Mouse (Mus musculus) urinary bladder, postnatal 14 days (tissue): ENCODE measurements around the gene Camk1g.

ENCODE experiments used
- DNase-seq: peaks from one replicate; pipeline ENCODE4 v3.0.0; 2021; ENCODE audit warnings: low spot score

Camk1g gene

DNA sequence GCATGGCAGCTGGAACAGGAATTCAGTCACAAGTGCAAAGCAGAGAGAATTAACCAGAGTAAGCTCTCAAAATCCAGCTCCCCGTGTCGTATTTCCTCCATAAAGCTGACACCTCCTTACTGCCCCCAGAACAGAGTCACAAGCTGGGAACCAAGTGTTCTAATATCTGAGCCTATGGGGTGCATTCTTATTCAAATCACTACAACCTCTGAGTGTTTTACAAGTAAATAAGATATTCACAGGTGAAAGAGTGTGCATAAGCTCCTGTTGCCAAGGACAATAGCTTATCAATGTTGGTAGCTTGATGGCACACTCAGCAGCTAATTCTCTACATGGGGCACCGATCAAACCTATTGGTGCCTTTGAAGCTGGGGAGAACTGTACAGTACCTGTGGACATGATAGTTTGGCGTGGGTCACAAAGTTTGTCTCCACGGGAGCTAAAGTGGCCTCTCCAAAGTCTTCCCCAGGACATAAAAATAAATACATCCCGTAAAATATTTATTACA lies 3.9 kb upstream of the Camk1g start:
- no peak for DNase-seq

DNA sequence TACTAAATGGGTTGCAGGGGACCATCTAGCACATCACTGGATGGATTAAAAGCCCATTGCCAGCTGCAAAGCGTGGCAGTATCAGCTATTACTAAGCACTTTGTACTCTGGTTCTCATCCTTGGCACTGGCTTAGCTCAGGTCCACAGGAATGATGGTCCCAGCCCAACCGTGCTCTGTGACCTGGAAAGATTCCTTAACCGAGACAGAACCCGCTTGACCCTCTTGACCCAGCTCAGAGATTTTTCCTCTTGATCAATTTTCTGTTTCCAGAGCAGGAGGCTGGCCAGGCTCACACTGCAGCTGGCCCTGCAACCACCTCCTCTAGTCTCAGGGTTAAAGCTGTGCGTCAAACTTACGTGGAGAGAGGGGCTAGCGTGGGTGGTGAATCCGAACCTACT lies 1.0 kb downstream of the Camk1g start:
- no peak for DNase-seq

DNA sequence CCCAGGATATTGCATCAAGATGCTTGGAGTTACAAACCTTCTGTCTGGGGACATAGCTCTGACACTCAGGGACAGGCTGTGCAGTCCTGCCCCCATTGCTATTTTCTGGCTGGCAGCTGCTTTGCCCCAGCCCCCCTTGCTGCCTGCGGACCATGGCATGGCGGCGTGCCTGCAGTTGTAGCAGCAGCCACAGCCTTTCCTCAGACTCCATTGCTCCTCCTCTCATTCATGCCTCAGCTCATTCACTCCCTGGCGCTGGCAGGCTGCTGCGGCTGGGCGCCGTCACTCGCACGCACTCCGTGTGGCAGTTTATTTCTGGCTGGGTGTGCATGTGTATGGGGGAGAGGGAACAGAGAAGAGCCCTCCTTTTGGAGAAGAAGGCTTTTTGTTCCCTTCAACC lies 2.0 kb downstream of the Camk1g start:
- DNase-seq = no peak

DNA sequence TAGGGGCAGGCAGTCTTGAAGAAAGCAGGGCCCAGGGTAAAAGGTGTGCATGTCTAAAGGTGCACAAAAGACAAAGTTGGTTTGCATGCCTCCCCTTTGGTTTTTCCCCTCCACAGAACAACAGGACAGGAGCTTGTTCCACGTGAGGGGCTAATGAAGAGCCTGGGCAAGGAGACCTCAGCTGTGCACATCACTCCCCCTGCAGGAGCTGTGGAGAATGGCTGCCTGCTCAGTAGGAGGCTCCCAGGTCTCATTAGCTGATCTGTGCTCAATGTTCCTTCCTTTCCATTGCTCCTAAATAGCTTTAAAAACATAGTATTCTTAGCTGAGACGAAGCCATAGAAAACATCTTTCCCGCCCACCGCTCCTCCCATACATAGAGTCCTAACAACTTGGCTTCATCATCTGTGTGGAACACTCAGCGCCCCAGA lies 6.3 kb downstream of the Camk1g start:
- peak; percentile 43 for DNase-seq

DNA sequence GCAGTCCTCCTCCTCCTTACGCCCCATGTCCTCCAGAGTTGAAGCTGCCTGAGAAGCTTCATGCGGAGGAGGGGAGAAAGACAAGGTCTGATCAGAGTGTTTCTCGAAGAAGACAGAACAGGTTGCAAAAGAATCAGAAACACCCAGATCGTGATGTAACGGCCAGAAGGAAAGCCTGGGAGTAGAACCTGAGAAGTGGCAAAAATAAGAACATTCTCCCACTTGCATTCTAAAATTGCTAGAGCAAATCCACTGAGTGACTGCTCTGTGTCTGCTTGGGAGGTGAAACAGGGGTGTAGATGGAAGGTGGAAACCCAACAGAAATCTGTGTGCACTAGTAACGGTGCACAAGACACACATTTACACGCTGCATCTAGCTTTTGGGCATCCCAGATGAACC lies 8.0 kb downstream of the Camk1g start:
- no peak for DNase-seq

DNA sequence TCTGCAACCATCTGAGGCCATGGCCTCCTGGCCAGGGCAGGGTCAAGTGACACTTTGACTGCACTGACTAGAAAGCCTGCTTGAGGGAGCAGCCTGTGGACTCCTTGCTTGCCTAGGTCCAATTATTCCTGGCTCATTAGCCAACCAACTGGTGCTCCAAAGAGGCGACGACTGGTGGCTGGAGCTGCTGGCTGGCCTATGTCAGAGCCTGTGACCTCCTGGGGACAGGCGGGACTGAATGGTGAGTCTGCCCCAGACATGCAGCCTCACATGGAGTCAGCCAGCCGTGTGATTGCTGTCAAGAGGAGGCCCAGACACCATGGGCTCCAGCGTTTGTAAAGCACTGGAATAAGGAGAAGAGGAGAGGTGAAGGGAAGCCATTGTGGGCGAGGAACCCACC lies 8.9 kb downstream of the Camk1g start:
- no peak for DNase-seq

DNA sequence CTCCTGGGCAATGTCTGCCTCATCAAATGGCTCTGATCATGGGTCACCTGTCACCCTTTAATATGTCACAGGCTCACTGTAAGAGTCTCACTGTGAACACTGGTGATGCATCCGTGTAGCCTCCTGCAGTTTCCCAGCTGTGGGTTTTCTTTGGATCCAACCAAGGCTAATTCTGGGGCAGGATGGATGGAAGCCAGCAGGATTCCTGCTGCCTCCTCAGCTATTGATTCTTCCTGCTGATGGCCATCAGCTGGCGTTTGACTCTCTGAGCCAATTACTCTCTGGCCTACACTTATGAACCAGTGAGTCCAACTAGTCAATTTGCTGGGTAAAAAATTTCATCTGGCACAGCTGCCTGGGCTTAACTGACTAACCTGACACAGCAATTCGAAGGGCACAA lies 10.9 kb downstream of the Camk1g start:
- no peak for DNase-seq

DNA sequence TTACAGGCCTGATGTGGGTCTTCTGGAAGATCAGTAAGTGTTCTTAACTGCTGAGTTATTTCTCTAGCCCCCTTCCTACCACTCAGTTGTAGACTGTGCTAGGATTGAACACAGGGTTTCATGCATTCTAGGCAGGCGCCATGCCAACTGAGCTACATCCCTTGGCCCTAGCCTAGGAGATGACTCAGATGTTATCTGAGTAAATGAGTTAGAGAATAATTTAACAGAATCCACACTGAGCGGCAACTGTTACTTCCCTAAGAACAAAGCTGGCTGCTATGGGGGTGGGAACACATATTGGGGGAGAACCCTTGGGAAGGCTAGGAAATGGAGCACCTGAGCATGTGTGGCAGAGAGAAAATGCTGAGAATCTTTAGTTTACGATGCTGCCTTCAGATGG lies 18.5 kb downstream of the Camk1g start:
- peak; percentile 45 for DNase-seq

DNA sequence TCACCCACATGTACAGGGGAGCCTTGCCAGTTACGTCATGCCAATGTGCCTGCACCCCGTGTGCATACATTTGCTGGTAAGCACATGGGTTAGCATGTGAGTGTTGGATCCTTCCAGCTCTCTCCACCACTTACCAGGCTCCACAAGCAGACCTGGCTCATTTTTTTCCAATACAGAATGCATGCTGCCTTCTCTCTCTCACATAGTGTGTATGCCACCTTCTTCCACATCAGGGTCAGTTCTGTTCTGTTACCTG lies 19.6 kb downstream of the Camk1g start:
- DNase-seq = no peak

DNA sequence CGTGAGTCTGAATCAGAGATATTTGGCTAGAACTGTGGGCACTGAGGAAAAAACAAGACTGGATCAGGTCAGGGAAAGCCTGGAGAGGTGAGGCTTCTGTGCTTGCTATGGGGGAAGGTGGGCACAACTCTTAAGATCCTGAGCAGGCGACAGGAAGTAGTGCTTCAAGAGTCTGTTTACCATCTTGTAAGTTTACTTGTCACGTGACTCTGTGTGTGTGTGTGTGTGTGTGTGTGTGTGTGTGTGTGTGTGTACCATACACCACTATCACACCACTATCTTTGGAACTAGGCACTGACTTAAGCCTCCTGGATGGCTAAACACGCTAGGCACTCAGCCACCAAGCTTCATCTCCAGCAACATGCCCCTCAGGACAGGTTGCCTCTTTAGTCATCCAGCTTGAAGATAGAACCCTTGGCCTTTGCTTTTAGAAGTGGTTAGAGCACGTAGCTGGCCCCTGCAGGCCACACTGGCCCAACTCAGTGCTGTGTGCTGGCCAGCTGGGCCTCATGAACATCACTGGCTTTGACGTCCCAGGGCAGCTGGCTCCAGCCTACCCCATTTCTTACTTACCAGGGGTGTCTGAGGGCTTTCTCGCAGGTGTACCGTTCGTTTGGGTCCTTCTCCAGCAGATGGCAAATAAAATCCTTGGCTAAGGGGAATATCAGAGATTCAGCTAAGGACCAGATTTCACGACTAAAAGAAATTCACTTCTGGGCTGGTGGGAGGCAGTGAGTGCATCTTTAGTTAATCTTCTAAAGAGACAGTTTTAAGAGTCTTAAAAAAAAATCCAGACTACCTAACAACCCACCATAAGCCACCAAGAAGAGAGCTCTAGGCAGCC lies 20.2 kb downstream of the Camk1g start:
- no peak for DNase-seq

DNA sequence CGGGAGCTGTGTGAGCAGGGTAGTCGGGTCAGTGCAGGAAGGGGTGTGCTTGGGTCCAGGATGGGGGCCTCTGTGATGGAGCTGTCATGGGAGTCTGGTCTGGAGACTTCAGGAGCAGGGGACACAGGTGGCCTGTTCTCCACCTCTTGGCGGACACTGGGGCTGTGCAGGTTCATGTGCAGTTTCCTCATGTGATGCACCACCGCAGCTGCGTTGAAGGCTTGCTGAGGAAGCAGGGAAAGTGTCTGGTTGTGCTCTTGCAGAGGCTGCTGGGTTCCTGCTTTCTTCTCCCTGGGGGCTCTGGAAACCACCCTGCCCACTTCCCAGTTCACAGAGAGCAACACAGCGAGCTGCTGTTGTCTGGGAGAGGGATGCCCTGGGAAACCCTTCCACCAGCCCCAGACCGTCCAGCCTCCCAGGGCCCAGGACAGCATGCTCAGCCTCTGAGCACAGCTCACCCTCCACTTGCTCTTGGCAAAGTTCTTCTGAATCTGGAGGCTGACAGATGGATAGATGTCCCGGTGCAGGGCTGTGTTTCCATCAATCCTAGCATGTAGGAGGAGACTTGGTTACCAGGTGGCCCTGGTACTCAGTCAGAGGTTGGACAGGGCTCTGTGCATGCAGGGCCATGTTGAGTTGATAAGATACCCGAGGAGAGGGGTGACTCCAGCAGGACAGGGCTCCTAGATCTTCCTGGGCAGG lies 21.7 kb downstream of the Camk1g start:
- no peak for DNase-seq

DNA sequence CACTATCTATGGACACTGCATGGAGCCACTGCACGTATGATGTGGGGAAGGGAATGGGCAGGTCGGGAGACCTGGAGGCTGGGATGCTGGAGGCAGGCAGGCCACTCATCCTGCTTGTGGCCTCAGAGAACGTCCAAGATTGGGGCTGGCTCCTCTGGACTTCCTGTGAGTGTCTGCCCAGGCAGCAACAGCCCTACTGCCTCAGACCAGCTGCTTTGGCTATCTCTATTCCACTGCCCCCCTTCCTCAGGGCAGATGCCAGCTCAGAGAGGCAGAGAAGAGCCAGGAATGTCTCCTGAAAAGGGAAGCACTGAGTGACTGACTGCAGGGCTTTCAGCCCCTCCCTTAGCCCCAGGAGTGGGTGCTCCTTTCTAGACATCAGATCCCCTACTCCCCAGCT lies 23.2 kb downstream of the Camk1g start:
- DNase-seq = no peak

DNA sequence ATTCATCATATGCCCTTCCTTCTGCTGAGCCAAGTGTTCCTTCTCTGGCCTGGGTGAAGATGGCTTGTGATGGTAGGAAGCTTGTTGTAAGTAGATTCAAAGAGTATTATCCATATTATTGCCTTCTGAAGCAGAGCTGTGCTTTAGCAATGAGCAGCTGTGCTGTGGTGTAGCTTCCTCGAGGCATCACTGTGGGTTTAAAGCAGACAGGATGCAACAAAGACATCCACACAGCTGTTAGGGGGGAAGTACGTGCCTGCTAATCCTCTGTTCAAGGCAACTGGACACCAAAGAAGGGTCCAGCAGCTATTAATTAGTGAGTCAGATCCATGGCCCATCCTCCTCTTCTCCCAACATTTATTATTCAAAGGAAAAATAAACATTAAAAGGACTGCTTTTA lies 25.1 kb downstream of the Camk1g start:
- no peak for DNase-seq

DNA sequence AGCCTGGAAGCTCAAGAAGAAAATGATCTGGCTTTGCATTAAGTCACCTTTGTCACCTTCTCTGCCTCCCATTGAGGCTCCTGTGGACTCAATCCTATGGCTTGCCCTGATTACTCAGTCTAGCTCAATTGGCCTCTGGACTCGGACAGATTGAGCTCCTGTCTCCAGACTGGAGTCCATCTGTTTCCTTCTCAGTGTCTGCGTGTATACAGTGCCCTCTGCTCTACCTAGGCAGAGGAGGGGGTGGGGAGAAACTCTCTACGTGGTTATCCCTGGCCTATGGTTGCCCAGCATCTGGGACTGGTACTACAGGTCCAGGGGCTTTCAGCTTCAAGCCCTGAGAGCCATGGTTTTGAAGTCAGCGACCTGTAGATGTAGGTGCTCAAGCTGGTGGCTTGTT lies 26.2 kb downstream of the Camk1g start:
- DNase-seq = no peak

DNA sequence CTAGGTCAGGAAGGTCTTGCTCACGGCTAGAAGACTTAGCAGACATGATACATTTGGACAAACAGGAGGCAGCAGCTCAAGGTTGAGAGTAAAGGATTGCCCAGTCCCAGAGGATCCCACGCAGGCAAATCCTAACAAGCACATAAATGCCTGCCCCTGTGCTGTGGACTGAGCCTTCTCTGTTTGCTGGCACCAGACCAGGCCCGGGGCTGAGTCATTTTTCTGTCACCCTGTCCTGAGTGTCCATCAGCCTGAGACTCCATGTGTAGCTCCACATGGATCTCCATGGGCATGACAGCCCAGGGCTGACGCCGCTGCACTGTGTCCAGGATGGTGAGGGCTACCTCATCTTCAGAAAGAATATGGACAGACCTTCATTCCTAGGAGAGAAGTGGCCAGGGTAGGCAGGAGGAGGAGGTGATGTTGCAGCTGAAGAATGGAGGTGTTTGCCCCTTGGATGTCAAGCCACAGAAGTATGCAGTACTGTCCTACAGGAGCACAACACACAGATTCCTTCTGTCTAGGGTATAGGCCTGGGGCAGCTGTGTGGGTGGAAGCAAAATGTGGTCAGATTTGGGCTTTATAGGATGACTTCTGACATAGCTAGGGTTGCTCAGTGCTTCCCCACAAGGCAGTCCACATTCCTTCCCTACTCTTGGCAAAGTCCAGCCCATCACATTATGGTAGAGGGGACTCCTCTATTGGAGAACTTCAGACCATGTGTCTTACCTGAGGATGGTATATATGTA lies 27.7 kb downstream of the Camk1g start:
- no peak for DNase-seq

DNA sequence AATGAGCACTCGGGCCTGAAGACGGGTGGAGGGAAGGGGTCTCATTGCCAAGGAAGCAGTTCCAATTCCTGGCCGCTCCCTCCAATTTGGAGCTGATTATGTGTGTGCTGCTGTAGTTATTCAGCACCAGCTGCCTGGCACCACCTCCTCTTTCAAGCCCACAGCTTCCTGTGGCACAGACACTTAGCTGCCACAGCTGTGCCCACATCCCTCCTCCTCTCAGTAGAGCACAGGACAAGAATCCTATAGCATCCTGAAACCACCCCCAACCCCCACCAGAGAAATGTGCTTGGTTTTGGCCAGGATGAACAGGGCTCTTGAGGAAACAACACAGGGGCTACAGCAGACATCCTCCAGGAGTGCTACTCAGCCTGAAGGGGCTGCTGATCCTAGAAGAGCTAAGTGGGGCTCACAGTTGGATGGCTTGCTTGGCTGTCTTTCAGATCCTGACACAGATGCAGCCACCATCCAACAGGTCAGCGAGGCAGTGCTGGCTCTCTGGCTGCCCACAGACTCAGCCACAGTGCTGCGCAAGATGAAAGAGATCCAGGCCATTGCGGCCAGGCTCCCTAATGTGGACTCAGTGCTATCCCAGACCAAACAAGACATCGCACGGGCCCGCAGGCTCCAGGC lies 31.6 kb downstream of the Camk1g start:
- DNase-seq = no peak

DNA sequence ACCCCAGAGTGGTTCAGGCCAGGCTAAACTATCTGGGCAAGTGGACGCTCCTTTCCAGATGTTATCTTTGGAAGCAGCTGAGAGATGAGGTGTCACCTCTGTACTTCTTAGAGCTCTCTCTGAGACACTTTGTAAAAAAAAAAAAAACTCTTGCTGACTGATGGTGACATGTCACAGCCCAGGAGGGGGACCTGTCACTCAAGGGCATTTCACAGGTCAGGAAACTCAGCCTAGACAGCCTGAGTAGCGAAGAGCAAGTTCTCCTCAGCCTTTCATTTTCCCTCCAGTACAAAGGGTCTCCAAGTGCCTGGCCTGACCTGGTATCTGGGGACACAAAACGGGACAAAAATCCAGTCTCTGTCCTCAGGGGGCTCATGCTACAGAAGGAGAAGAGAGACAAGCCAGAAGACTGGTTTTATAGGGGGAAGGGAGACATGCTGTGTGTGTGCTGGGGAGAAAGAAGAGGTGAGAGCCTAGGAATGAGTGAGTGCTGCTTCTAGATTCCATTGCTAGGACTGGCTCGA lies 32.2 kb downstream of the Camk1g start:
- no peak for DNase-seq

DNA sequence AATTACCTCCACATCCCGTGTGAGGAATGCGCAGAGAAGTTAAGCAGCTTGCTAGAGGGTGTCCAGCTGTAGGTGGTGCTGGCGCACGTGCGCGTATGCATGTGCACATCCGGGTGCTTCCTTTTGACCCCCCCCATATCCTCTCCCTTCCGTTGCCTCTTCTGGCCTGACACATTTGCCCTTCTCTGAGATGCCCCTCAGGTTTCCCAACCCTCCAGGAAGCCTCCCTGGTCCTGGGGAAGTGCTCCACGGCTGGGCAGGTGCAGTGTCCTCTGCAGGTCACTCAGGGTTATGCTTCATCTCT lies 33.1 kb downstream of the Camk1g start:
- no peak for DNase-seq

DNA sequence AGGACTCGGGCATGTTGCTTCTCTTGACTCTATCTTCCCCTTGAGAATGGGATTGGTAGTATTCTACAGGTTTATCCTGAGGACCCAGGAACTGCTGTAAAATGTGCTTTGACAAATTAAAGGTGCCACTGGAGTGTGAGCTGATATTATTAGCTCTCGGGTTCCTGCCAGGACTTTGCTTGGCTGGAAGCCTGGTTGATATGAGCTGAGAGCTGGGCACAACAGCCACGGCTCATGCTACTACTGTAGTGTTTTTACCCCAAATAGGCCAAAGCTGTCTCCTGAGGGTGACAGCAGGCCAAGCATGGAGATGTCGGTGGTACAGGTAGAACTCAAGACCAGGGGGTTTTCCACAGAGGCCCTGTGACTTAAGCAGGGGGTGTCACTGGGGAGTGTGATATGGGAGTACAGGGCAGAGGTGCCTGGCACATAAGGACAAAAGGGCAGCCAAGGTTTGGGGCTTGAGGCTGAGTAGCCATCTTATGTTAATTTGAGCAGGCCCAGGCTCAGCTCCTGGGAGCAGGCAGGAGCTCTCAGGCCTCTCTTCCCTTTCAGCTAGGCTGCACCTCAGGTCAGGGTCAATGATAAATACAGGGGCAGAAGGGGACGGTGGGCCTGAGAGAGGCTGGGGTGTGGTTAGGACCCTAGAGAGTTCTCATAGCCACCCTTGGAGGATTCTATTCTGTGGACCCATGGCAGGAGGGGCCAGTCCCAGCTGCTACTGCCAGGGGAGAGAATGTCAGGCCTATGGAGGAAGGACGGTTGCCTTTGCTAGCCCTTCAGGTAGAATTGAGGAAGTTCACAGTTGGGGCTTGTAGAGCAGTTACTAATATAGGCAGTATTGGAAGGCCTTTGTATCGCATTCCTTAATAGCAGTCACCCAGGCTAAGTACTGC lies 33.7 kb downstream of the Camk1g start:
- no peak for DNase-seq

DNA sequence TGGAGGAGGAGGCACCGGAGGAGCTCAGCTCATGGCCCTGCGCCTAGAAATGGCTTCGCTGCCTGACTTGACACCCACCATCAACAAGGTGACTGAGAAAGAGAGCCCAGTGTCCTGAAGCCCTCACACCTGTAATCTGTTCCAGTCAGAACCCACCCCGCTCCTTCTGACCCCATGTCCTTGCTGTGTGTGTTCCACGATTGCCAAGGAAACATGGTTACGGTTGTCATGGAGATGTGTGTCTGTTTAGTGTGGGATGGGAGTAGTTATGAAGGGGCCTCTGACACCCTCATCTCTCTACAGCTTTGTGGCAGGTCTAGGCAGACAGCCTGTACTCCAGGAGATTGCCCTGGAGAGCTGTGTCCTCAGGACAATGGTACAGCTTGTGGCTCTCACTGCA lies 35.6 kb downstream of the Camk1g start:
- no peak for DNase-seq

DNA sequence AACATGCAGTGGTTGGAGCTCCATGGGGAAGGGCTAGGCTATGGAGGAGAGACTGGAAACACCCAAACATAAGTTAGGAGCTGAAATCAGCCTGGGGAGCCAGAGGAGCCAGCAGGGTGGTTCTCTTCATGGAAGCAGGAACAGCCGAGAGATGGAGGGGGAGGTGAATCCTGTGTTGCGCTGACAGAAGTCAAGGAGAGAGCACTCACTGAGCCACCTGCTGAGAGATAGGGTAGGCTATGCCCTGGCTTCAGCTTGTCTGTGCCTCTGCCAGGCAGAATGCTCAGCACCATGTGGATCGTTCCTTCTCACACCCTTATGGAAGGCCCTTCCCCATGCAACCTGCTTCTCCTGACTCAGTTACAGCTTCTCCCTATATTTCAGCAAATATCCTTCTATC lies 36.3 kb downstream of the Camk1g start:
- DNase-seq = no peak

DNA sequence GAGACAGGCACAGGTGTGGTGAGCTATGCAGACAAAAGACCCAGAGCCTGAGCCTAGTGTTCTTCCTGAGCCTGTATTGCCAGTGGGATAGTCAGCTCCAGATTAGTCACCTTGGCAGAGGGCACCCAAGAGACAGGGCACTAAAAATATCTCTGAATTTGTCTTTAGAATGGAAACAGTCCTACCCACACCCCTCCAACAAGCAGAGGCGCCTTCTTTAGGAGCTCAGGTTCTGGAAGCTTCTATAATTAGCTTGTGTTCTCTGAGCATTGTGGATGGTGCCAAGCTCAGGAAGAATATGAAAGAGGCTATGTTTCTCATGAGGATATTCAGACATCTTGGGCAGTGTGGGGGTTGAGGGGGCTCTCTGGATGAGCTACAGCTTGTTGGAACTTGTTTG lies 37.4 kb downstream of the Camk1g start:
- DNase-seq = no peak
